Mouse (Mus musculus) erythroblast, adult 5-6 weeks (primary cell): ENCODE results near the gene Hoxd9. TPM values are rescaled to one million over a fixed set of nuclear protein-coding genes. Genes with fewer than 3 reads are reported as not detected.

Experiments used
- ATAC-seq: replicated peaks from 2 replicates; pipeline ENCODE4 v1.8.0; 2016; ENCODE audit warnings: moderate number of reproducible peaks, mild to moderate bottlenecking, moderate TSS enrichment, inconsistent platforms; ENCODE audit not compliant: poor library complexity, low FRiP score, severe bottlenecking
- total RNA-seq, 2 experiments: library from RNA; stranded (forward) in 1 of 2; stranded (reverse) in 1 of 2; fragments of 150-400 nt in 1 of 2; fragments of 200-764, 138-1000 nt in 1 of 2; gene quantifications; 2 replicates each; pipeline versions ENCODE4 v1.2.3 to v1.2.4; 2015 to 2017; ENCODE audit warnings: low replicate concordance in 2 of 2

The Hoxd9 gene
- total RNA-seq, 2 experiments from 2014 or later, result not detected

- no peak for ATAC-seq
Observed at GRCm38 (mm10) chr2:74740311-74741091, 43.0 kb downstream of the Hoxd9 start.

DNA sequence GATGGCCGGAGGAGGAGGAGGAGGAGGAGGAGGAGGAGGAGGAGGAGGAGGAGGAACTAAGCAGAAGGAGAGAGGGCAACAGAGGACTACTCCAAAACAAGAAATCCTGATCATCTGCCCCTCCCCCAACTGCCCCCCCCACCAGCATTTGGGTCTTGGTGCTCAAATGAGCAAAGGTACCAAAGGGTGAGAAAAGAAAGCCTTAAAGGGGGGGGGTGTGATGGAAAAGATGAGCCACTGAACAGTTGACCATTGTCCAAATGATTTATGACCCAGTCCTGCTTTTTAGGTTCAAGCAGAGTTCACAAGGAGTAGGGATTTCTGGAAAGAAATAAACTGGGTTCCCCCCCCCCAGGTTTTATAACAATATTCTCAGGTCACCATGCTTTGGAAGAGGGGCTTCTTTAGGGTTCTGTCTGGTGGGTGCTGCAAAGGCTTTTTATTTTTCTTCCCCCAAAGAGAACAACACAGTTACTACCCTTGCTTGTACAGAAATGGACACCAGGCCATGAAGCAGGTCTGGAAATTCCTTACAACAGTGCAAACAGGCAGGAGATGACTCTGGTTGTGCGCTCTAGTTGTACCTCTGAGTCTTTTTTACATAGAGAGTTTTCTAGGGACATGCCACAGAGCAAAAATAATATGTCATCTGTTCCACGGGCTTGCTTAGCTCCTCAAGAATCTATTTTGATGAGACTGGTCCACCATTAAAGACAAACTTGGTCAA, 43.9 kb downstream of the Hoxd9 start:
- no peak for ATAC-seq

DNA sequence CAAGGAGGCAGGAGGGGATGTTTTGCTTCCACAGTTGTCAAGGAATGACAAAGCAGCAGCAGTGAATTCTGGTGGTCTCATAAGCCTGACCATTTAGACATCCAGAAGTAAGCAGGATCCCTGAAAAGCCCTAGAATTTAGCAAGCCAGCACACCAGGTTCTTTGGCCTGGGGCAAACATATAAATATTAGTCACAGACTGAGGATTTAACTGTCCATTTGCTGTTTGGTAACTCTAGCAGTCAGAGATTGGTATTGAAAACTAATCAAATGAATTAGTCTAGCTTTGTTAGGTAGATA, 44.4 kb downstream of the Hoxd9 start:
- ATAC-seq, result no peak

DNA sequence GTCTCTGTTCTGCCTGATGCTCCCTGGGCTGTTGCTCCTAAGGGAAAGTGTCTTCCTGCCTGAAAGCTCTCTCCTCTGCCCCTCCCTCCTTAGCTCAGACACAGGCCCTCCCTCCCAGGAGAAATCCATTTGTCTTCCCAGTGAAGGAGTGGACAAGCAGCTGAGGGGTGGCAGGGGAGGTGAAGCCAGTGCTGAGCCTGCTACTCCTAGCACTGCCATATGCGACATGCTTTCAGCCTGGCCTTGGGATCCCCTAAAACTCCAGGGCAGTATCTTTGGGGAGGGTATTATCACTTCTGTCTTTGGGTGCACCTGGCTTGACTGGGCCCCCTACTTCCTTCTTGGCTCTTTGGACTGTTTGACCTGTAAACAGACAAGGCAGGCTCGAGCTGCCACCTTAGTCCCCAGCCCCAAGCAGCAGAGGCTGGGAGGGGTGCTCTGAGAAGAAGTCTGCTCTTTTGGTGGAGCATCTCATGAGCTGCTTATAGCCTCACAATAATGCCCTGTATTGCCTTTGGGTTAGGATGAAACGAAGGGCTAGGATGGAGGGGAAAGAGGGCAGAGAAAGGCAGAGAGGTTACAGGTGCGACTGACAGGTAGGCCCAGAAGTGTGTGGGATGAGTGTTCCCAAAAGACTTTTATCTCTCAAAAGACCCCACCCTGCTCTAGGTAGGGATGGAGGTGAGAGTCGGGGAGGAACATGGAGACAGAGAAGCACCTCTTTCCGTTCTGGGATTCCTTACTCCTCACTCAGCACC, 48.2 kb downstream of the Hoxd9 start:
- no peak for ATAC-seq

GRCm38 (mm10) chr2:74746298-74746921, 48.9 kb downstream of the Hoxd9 start:
- no peak for ATAC-seq

DNA sequence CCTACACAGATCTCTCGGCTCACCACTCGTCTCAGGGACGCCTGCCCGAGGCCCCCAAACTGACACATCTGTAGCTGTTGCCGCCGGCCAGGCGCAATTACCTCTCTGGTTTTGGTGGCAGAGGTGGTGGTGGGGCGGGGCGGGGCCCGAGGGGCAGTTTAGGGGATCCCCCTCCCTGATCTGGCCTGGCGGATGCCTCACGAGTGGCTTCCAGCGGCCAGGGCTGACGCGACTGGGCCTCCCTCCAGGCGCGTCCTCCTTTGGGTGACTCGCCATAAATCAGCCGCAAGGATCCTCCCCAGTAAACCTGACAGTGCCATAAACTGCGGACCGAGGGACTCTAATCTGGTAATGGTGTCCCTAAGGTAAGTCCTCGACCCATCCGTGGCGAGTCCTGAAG, 49.5 kb downstream of the Hoxd9 start:
- ATAC-seq, result no peak

DNA sequence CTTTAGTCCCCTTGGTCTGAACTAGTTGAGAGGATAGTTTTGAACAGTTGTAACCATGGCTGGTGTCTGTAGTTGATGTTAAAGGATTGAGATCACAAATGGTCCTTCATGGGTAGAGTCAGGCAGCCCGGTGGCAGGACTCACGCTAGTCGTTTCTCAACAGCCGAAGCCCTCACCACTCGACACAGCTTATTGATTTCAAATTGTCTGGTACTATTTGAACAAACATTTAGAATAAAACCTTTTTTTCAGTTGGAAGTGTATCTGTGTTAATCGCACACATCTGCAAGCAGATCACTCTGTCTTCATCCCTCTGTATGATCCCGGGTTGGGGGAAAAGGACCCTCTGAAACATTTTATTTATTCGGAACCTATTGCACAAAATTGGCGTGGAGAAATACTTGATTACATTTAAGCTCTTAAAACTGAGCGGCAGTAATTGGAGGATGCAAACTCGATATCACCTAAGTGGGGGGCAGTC, 50.2 kb downstream of the Hoxd9 start:
- ATAC-seq, result no peak

DNA sequence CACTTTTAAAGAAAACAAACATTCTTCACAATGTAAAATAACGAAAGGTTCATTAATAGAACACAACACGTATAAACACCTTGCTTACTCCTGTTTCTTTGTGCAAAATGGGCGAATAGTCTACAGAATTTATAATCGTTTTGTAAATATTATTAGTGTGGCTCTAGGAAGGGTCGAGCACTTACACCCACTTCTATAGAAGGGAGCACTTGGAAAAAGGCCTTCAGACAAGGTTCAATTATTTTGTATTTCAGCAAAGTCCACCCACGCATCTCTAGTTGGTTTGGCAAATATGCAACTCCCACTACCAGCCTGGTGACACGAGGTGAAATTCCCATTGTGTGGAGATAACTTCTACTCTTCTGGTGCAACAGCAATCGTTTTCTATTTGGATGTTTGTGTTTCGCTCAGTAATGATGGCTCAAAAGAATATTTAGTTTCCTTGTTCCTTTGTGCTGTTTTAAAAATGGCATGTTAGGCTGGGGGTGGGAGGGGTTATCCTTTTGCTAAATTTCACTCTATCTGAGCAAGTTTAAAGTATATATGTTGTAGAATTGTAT, 51.0 kb downstream of the Hoxd9 start:
- ATAC-seq, result no peak

DNA sequence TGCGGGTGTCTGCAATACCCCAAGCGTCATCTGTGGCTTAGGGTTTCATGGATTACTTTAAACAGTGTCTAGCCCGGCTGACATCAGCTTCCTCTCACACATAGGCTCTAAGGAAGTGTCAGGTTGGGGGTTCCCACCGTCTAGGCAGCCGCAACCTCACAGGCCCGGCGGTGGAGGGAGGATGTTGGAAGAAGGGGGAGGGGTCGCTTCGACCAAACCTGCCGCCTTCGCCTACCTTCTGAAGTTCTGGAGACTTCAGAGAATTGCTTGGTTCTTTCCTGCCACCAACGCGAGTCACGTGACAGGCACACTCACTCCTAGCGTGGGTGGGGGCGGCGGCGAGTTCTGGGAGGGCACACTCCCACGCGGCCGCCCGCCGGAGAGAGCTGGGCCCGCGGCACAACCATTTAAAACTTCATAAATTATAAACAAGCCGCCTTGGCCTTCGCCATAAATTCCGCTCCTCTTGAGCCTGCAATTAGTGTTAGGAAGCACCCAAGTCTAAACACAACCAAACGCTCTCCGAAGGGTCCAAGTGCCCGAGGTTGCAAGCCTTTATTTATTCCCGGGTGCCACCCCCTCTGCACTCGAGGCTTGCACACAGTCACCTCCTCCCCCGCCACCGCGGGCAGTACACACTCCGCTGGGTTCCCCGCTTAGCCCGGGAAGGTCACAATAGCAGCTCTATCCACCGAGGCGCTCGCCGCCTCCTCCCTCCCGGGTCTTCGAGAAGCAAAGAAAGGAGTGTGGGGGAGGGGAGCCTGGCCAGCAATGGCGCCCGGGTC, 52.0 kb downstream of the Hoxd9 start:
- no peak for ATAC-seq

Other genes starting within 250 kb of the Hoxd9 start
- 14.0 and 29.4 TPM in 2 replicates for gene Lnpk, start 118.3 kb upstream of the Hoxd9 start, total RNA-seq (2015; ENCODE audit: low replicate concordance)
- 31.1 and 45.9 TPM in 2 replicates for gene Lnpk, start 118.3 kb upstream of the Hoxd9 start, total RNA-seq (2017; ENCODE audit: low replicate concordance)
- gene Evx2, start 38.2 kb upstream of the Hoxd9 start, total RNA-seq (2015; ENCODE audit: low replicate concordance), result not detected in 2 replicates
- not detected in 2 replicates for gene Evx2, start 38.2 kb upstream of the Hoxd9 start, total RNA-seq (2017; ENCODE audit: low replicate concordance)
- gene Hoxd13, start 29.4 kb upstream of the Hoxd9 start, total RNA-seq (2015; ENCODE audit: low replicate concordance), result not detected in 2 replicates
- gene Hoxd13, start 29.4 kb upstream of the Hoxd9 start, total RNA-seq (2017; ENCODE audit: low replicate concordance), result not detected in 2 replicates
- not detected in 2 replicates for gene Hoxd12, start 22.7 kb upstream of the Hoxd9 start, total RNA-seq (2015; ENCODE audit: low replicate concordance)
- gene Hoxd12, start 22.7 kb upstream of the Hoxd9 start, total RNA-seq (2017; ENCODE audit: low replicate concordance), result not detected in 2 replicates
- gene Hoxd11, start 18.2 kb upstream of the Hoxd9 start, total RNA-seq (2015; ENCODE audit: low replicate concordance), result not detected in 2 replicates
- gene Hoxd11, start 18.2 kb upstream of the Hoxd9 start, total RNA-seq (2017; ENCODE audit: low replicate concordance), result not detected in 2 replicates
- not detected in 2 replicates for gene Hoxd10, start 5.8 kb upstream of the Hoxd9 start, total RNA-seq (2015; ENCODE audit: low replicate concordance)
- 0.42 TPM in 1 of 2 replicates, not detected in the other for gene Hoxd10, start 5.8 kb upstream of the Hoxd9 start, total RNA-seq (2017; ENCODE audit: low replicate concordance)
- not detected in 2 replicates for gene Hoxd8, start 6.9 kb downstream of the Hoxd9 start, total RNA-seq (2015; ENCODE audit: low replicate concordance)
- not detected in 2 replicates for gene Hoxd8, start 6.9 kb downstream of the Hoxd9 start, total RNA-seq (2017; ENCODE audit: low replicate concordance)
- not detected in 2 replicates for gene Hoxd3, start 14.2 kb downstream of the Hoxd9 start, total RNA-seq (2015; ENCODE audit: low replicate concordance)
- gene Hoxd3, start 14.2 kb downstream of the Hoxd9 start, total RNA-seq (2017; ENCODE audit: low replicate concordance), result not detected in 2 replicates
- gene Hoxd4, start 14.2 kb downstream of the Hoxd9 start, total RNA-seq (2015; ENCODE audit: low replicate concordance), result not detected in 2 replicates
- gene Hoxd4, start 14.2 kb downstream of the Hoxd9 start, total RNA-seq (2017; ENCODE audit: low replicate concordance), result not detected in 2 replicates
- gene Gm28230, start 29.0 kb downstream of the Hoxd9 start, total RNA-seq (2015; ENCODE audit: low replicate concordance), result not detected in 2 replicates
- gene Gm28230, start 29.0 kb downstream of the Hoxd9 start, total RNA-seq (2017; ENCODE audit: low replicate concordance), result not detected in 2 replicates
- not detected in 2 replicates for gene Hoxd1, start 65.3 kb downstream of the Hoxd9 start, total RNA-seq (2015; ENCODE audit: low replicate concordance)
- not detected in 2 replicates for gene Hoxd1, start 65.3 kb downstream of the Hoxd9 start, total RNA-seq (2017; ENCODE audit: low replicate concordance)
- 25.9 and 36.7 TPM in 2 replicates for gene Mtx2, start 128.1 kb downstream of the Hoxd9 start, total RNA-seq (2015; ENCODE audit: low replicate concordance)
- 4.6 and 7.7 TPM in 2 replicates for gene Mtx2, start 128.1 kb downstream of the Hoxd9 start, total RNA-seq (2017; ENCODE audit: low replicate concordance)